Mouse (Mus musculus) A20 (cell line): ENCODE data around the gene 4930404N11Rik.

ENCODE experiments used
- DNase-seq: peaks from one replicate; pipeline ENCODE4 v3.0.0-alpha.2; 2011; ENCODE audit warnings: low read depth, low spot score

The 4930404N11Rik gene

DNA sequence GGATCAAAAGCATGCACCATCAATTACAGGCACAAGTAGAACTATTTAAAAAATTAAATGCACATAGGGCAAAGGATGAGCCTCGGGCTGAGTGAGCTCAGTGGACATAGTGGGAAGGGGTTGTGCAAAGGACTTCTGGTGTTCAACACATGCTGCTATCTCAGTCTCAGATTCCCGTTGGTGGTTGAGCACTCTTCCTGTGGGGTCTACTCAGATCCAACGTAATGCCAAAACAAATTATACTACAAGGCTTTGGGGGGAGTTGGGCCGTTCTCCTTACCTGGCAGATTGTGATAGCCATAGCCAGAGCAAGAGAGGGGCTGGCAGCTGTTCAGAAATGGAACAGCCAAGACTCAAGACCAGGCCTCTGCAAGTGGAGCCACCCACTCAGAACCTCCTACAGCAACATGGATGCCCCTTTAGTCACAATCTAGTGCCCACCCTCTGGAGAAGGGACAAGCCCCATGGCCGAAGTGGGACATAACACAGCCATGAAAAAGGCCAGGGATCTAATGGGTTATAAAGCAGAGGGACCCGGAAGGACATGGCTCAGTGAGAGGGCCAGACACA is 14.3 kb upstream of the 4930404N11Rik start:
- no peak for DNase-seq

DNA sequence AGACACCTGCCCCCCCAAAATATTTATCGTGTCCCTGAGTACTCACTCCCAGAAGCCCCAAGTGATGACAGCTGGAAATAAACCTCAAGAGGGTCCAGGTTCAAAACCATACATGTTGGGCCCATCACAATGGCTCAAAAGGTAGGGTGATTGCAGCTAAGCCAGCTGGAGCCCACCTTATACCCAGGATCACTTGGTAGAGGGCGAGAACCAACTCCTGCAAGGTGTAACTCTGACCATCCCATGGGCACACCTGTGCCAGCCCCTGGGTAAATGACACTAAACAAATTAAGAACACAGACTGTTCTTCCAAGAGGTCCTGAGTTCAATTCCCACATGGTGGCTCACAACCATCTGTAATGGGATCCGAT is 13.6 kb upstream of the 4930404N11Rik start:
- DNase-seq, result no peak

DNA sequence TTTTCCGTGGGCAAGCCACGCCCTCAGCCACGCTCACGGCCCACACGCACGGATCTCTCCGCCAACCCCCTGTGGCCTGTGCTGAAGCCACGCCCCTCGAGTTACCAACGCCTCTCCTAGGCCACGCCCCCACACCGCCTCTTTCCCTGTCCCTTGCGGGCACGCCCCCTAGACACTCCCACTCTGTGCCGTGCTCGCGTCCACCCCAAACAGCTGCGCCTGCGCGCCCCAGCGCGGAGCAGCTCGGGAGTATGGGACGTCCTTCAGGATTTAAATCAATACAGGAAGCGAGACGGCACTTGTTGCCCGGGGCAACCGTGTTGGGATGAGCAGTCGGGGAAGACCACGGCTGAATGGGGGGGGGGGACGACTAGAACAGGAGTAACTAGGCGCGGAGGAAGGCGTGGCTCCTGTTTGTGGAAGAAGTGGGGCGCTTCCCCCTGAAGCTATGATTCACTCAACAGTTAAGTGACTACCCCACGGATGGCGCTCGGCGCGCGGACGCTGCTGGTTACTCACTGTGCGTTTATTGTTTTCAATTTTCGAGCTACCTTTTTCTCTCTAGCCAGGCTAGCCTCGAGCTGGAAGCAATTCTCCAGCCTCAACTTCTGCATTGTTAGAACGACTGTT is 13.1 kb upstream of the 4930404N11Rik start:
- peak; percentile 100 for DNase-seq

DNA sequence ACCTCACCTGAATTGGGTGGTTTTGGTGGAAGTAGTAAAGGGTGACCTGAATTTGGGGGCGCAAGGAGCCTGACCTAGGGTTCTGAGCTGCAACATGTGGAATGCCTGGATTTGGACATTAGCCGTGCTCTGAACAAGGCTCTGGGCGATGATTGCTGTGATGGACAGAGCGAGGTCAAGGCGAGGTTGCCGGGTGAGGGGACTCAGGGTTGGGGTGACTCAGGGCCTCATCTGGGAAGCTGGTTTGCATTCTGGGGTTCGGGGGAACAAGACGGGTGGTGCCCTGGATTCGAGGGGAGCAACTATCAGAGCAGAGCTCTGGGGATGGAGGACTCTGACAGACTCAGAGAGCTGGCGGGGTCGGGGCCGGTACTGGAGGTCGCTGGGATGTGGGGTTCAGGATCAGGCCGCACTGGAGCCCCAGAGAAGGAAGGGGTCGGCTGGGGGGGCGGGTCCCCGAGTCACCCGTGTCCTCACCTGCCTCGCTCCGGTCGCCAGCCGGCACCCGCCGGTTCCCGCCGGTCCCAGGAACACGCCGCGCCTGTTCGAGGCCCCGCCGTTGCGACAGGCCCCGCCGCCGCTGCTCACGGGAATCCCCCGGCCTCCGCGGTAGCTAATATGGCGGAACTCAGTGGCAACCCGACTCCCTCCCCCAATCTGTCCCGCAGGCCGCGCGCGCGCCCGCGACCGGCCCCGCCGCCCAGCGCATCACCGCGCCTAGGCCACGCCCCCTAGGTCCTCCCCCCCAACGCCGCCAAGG is 12.4 kb upstream of the 4930404N11Rik start, which contains the start of gene Fzr1:
TSS of gene Fzr1 (minus strand) at position 724 of the 760 bp plus-strand sequence.
- no peak for DNase-seq

DNA sequence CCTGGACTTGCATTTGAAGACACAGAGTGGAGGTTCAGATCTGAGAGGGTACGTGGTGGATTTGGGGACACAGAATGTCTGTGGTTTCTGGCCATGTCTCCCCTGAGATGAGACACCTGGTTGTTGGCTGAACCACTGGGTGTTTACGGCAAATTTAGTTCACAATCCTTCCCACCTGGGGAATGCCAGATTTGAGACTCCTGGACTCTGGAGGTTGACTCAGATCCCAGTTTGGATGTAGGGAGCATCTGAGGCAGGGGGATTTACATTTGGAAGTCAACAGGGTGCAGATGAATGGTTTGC is 11.7 kb upstream of the 4930404N11Rik start:
- no peak for DNase-seq

DNA sequence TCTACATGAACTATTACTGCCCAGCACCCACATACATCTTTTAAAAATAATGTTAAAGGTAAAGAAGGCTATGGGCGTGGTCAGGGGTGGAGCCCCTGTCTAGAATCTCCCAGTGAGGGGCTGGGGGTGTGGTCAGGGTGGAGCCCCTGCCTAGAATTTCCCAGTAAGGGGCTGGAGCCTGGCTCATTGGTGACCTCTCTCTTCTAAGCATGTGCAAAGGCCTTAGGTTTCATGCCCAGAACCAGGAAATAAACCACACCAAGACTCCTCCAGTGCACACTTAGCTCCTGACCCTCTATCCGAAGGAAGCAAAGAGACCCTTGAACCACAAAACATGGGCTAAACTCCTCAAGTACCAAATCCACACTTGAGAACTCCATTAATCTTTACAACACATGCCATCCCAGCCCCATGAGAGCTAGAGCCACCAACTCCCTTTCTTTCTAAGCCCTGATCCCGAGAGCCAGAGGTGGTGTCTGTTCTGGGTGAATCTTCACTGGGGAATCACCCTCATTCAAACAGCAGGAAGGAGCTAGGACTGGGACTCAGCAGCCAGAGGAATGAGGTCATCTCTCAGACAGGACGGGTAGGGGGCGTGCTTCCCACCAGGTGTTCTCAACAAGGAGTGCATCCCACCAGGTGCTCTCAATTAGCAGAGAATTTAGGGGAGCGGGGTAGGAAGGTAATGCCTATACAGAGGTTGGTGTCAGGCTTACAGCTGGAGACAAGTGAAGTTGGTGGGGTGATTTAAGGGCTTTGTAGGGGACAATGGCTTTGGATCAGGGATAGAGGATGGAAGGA is 11.1 kb upstream of the 4930404N11Rik start:
- DNase-seq, result peak; percentile 60

DNA sequence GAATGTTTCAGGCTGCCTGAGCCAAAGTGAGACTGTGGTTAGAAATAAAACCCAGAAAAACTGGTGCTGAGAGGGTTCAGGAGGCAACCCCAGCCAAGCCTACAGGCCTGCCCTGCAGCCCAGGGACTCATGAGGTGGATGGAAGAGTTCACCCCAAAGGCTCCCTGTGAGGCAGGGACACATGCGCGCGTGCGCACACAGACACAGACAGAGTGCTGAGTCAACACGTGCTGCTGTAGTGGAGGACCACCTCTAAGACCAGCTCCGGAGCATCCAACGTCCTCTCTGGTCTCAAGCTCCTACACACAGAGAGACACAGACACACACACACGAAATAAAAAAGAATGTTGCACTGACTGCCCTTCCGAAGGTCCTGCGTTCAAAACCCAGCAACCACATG is 9.7 kb upstream of the 4930404N11Rik start:
- DNase-seq, result no peak

DNA sequence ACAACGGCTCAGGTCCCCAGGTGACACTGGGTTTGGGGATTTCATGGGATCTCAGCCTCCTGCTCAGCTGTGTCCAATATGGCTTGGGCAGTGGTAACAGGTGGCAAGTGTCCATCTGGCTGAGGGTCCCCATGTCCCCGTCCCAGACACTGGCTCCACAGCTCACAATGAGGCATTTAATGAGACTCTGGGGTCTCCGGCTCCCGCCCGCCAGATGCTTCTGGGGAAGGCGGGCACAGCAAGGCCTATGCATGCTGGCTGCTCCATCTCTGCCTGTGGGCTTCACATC is 1.5 kb upstream of the 4930404N11Rik start:
- no peak for DNase-seq

DNA sequence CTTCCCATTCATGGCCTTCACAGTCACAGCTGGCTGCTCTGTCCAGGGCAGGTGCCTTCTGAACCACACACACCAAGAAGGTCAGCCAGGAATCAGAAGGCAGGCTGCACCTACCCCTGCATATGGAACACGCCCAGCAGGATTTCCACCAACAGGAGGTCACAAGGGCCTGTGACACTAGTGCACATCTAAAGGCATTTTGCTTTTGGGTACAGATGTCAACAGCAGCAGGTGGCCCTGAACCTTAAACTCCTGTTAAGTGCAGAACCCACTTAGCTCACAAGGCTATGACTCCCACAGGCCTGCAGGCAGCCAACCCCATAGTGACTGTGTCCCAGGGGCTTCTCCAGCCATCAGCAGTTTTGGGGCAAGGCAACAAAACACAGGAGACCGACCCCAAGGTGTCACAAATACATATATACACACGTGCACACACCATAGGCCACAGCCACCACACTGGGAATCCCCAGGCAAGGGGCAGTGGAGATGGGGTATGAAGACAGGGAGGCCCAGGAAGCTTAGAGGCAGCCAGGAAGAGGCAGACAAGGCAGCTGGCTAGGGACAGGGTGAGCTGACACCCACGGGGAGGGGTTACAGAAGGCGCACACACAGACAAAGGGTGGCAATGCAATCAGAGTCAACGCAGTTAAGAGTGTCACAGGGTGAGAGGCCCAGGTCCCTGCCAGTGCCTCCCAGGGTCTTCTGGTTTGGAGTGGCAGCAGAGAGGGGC is 1.0 kb upstream of the 4930404N11Rik start:
- no peak for DNase-seq

DNA sequence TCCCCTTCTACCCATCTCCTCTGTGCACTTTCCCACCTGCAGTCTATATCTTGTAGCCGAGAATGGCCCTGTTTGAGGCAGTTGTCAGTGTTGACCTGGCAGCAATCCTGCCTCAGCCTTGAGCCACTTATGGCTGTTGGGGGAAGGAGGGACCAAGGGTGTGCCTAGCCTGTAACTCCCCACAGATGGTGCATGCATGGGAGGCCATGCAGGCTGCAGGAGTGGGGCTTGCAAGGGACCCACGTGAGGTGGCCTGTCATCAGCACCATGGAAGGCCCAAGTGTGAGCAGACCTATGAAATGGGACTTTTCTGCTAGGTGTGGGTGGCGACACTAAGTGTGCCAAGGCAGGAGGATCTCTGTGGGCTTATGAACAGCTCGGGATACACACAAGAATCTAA is 543 bp downstream of the 4930404N11Rik start:
- no peak for DNase-seq

DNA sequence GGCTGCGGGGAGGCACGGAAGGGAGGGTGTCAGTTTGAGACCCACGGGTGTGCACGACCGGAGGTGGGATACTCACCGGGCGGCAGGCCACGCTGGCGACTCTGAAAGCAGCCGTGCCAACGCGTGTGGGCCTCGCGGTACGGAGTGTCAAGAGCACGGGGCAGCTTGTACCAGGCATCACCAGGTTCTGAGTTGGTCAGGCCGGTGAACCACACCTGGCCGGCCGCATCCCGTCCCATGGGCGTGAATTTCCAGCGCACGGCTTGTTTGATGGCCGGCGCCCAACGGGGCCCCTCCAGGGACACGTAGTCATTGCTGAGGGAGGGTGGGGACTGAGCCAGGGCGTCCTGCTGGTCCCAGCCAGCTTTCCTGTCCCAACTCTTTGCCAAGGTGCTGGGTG is 950 bp downstream of the 4930404N11Rik start:
- DNase-seq, result no peak

DNA sequence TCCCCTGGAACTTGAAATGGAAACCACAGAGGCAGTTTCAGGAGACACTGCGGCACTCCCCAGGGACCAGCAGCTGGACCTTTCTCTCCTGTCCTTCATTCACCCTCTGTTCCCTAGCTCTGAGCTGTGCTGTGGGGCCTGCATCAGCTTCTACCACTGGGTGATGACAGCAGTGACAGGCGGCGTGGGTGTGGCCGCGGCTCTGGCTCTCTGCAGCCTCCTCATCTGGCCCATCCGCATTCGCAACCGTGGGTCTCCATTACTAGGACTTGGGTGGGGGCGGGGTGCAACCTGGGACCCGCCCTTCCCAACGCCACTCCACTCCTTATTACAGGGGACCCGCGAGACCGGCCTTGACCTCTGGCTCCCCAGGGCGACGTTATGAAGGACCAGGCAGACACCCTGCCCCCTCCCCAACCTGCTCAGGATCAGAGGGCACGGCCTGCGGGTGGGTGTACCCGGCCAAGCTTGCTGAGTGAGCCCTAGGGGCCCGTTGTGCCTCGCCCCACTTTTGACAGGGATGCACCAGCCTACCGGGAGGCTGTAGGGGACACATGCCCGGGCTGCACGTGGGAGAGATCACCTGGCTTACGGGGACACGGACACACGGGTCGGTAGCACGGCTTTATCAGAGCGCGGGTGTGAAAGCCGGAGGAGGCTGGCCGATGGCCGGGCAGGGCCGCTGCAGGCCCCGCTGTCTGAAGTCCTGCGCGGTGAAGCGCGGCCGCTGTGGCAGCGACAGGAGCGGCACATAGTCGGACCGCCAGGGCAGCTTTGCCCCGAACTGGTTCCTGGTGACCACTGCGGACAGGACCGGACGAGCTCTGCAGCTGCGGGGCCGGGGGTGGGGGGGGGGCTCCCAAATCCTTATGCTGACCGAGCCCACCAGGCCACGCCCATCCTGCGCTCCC is 1.9 kb downstream of the 4930404N11Rik start:
- DNase-seq, result no peak

DNA sequence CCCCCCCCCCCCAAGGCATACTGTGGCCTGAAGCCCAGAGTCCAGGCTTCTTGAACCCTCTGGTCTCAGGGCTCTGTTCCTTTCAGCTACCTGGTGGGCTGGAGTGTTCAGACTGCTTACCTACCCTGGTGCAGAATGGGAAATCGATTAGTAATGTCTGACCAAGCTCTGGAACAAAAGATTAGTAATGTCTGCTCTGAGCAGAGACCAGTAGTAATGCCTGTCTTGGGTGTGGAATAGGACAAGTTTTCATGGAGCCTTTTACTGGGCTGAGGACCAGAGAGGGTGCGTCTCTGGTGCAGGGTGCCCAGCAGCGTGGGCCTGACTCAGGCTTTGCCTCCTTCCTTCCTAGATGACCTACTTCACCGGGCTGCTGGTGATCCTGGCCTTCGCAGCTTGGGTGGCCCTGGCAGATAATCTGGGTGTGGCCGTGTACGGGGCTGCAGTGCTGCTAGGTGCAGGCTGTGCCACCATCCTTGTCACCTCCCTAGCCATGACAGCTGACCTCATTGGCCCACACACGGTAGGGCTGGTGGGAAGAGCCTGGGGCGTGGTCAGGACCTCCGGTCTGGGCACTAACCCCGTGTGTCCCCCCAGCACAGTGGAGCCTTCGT is 3.2 kb downstream of the 4930404N11Rik start:
- no peak for DNase-seq

DNA sequence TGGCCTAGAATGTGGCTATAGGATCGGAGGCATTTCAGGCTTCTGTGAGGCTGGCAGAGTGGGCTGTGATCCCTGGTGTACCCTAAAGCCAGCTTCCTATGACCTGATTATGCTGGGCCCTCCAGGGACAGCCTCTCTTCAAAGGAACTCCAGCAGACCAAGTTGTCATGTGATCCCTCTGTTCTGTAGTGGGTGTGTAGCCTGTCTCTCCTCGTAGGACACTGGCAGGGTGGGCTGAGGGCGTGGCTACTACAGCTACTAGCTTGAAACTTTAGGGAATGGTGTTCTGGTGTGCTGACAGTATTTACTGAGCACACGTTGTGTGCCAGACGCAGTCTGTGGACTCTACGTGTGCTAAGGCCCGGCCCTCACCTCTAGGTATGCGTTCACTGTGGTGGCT is 4.9 kb downstream of the 4930404N11Rik start:
- DNase-seq, result no peak

DNA sequence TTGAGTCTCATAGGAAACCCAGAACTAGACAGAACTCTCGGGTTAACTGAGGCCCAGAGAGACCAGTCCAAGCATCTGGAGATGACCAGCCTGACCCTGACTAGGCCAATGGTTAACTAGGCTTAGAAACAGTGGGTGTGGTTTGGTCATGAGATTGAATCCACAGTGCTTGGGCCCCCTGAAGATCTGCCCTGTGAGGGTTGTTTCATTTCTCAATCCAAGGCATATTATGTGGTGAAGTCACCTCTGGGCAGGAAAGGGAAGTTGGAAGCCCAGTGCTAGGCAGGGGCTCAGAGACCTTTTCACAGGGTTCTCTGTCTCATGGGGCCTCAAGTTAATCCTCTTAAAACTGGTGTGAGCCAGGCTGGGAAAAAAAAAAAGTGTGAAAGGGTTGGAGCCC is 6.8 kb downstream of the 4930404N11Rik start:
- no peak for DNase-seq

DNA sequence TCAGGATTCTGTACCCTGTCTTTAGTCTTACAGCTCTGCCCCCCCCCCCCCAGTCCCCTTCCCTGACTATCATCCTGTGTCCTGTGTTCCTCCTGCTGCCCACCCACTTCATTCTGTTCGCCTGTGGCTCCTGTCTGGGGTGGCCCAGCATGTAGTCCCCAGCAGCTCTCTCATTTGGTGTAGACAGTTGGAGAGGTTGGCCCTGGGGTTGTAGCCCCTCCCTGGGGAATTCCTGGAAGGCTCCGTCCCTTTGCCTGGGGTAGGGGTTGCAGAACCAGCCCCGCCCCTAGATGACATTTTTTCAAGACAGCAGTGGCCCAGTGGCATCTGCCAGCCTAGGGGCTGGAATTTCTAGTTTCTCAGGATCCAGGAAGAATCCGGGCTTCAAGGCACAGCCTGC is 7.4 kb downstream of the 4930404N11Rik start:
- DNase-seq, result no peak

DNA sequence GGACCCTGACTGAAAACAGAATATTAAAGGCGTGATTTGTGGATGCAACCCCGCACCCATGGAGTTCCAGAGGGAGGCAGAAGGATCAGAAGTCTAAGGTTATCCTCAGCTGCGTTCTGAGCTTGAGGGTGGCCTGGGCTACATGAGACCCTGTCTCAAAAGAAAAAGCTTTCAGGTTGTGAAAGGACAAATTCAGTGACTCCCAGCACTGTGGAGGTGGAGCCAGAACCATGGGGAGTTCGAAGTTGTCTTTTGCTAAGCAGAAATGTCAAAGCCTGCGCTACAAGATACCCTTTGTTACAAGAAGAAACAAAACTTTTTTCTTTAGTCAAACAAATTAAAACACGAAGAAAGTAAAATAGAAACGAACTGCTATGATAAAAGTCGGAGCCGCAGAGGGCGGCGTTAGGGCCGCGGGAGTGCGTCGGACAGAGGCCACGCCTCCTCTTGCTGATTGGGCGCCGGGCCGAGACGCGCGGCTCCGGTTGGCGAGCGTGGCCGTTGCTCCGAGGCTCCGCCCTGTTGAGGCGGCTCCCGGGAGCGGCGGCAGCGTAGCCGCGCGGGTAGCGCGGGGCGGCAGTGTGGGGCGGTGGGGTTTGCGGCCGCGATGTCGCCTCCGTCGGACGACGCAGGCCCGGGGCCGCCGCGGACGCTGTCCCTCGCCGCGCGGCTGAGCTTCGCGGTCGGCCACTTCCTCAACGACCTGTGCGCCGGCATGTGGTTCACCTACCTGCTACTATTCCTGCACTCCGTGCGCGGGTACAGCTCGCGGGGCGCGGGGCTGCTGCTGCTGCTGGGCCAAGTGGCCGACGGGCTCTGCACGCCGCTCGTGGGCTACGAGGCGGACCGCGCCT is 8.4 kb downstream of the 4930404N11Rik start, which contains the start of gene Mfsd12:
TSS of gene Mfsd12 (plus strand) at position 501 of the 854 bp plus-strand sequence.
- DNase-seq, result peak; percentile 95

DNA sequence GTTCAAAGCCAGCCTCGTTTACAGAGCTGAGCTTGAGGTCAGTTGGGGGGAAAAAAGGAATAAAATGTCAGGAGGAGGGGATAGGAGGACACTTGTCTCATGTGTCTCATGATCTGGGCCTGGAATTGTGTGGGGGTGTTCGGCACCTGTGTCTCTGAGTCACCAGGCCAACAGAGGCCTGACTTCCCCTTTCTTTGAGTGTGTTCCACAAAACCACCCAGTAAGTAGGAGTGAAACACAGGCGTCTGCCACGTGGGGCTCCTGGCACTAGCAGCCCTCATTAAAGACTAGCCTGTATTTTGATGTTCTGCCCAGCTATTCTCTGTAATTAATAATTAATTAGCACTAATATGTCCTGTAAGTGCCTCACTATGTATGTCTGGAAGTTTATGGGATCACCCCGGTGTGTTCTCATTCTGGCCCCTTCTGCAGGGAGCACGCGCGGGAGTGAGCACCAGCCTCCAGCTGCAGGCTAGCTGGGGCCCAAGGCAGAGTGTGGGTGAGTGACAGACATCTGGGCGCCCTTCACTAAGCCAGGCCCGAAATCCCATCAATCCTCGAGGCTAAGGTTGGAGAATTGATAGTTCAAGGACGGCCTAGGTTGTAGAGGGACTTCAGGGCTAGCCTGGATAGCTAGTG is 9.1 kb downstream of the 4930404N11Rik start:
- DNase-seq, result peak; percentile 87

DNA sequence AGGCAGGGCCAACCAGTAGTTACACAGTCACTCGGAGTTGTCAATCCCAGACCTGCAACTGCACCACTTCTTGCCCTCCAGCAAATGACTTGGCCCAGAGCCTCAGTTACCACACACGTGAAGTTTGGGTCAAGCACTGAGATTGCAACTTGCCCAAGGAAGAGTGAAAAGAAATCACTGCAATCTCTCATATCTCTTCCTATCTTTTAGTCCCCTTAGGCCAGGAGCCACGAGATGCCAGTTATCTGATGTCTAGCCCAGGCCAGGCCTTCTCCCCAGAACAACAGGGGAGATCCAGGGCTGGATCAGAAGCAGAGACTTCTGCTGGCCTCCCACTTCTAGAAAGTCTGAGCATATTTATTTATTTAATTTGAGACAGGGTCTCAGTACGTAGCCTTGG is 10.1 kb downstream of the 4930404N11Rik start:
- DNase-seq, result no peak
